Mouse (Mus musculus) retina, postnatal 7 days (tissue): Measurements from ENCODE around the gene Rbm17.
"Not testable (repeated sequence)": the region's sequence is repeated elsewhere in the genome, so short reads cannot be mapped to it uniquely, and the experiment has no call there.

ENCODE experiments used
- DNase-seq: peaks from one replicate; pipeline ENCODE4 v3.0.0-alpha.2; 2012; ENCODE audit warnings: low read depth, low spot score

Rbm17 gene

GRCm38 (mm10) chr2:11604053-11604452, at the start of gene Rbm17:
TSS of gene Rbm17 (minus strand) at chr2:11604153.
- no peak for DNase-seq

GRCm38 (mm10) chr2:11653330-11653729, 49.4 kb upstream of the Rbm17 start:
- DNase-seq, result no peak

- no peak for DNase-seq
Observed at GRCm38 (mm10) chr2:11652780-11653179, 48.8 kb upstream of the Rbm17 start.

GRCm38 (mm10) chr2:11652196-11652595, 48.2 kb upstream of the Rbm17 start:
- no peak for DNase-seq

GRCm38 (mm10) chr2:11651476-11651875, 47.5 kb upstream of the Rbm17 start:
- DNase-seq, result no peak

- DNase-seq, result no peak
Observed at GRCm38 (mm10) chr2:11645297-11645696, 41.3 kb upstream of the Rbm17 start.

GRCm38 (mm10) chr2:11644057-11644456, 40.1 kb upstream of the Rbm17 start:
- no peak for DNase-seq

- DNase-seq, result no peak
Observed at GRCm38 (mm10) chr2:11642451-11642941, 38.5 kb upstream of the Rbm17 start, which contains the start of gene Il2ra. TSS of gene Il2ra (plus strand) at chr2:11642807.

- DNase-seq, result no peak
Observed at GRCm38 (mm10) chr2:11637115-11637514, 33.2 kb upstream of the Rbm17 start.

GRCm38 (mm10) chr2:11636138-11636480, 32.2 kb upstream of the Rbm17 start:
- DNase-seq, result no peak

- DNase-seq, result no peak
Observed at GRCm38 (mm10) chr2:11635471-11636137, 31.7 kb upstream of the Rbm17 start.

GRCm38 (mm10) chr2:11635035-11635434, 31.1 kb upstream of the Rbm17 start:
- DNase-seq, result no peak

GRCm38 (mm10) chr2:11625890-11626289, 21.9 kb upstream of the Rbm17 start, which contains the start of gene Gm17490:
TSS of gene Gm17490 (minus strand) at chr2:11626264.
- no peak for DNase-seq

- DNase-seq, result no peak
Observed at GRCm38 (mm10) chr2:11623726-11624125, 19.8 kb upstream of the Rbm17 start.

- no peak for DNase-seq
Observed at GRCm38 (mm10) chr2:11623173-11623572, 19.2 kb upstream of the Rbm17 start.

GRCm38 (mm10) chr2:11619598-11619997, 15.6 kb upstream of the Rbm17 start:
- DNase-seq, result no peak

GRCm38 (mm10) chr2:11616846-11617245, 12.9 kb upstream of the Rbm17 start:
- DNase-seq, result no peak

- not testable (repeated sequence) for DNase-seq
Observed at GRCm38 (mm10) chr2:11612939-11613338, 9.0 kb upstream of the Rbm17 start.

- not testable (repeated sequence) for DNase-seq
Observed at GRCm38 (mm10) chr2:11606718-11607117, 2.8 kb upstream of the Rbm17 start.

- DNase-seq, result no peak
Observed at GRCm38 (mm10) chr2:11604911-11605310, 958 bp upstream of the Rbm17 start.

- DNase-seq, result peak; percentile 94
Observed at GRCm38 (mm10) chr2:11602506-11603489, 1.2 kb downstream of the Rbm17 start.

- DNase-seq, result no peak
Observed at GRCm38 (mm10) chr2:11601795-11602194, 2.2 kb downstream of the Rbm17 start.
